Comparison of ENCODE assay signal across 18 mouse cellular contexts in the genomic region with DNA sequence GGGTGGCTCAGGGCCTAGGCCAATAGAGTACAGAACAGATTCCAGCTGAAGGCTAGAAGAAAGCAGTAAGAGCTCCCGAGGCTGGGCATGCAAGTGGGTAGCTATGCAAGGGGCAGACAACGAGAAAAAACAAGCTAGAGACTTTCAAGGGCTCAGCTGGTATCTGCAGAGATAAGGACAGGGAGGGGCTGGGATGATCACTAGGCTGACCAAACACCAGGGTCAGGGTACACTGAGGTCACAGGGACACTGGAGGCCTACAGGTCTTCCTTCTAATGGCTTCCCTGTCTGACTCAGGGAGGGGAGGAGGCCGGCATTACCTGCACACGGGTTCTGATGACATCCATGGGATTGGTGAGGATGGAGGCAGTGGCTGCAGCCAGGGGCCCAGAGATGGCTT. TPM values are rescaled to one million over a fixed set of nuclear protein-coding genes. Genes with fewer than 3 reads are reported as not detected.
DNase-seq lines count a peak whose midpoint lies in the region; ATAC-seq and TF ChIP-seq lines count a peak whose summit lies in the region.
"Had no signal": no experiment of that assay in that cellular context is flagged by ENCODE, and none has a peak within 500 bp of the region (broad histone marks: within the 10 kb centered on the region; RNA-seq: fewer than 3 reads in every experiment).

No protein-coding gene starts in this region.

- H3K27me3 ChIP-seq in erythroblast, embryonic 14.5 days (ENCODE audit: control insufficient read depth), result no peaks in the 10 kb centered on the region
- H3K27me3 ChIP-seq in liver, embryonic 14.5 days (ENCODE audit: control insufficient read depth, insufficient read depth, low read length), result no peaks in the 10 kb centered on the region
- no peaks in the 10 kb centered on the region for H3K27me3 ChIP-seq in kidney, embryonic 14.5 days (ENCODE audit: control insufficient read depth, insufficient read depth, low read length)
- H3K27me3 ChIP-seq: limb, embryonic 12.5 days; midbrain, embryonic 12.5 days; neural tube, embryonic 13.5 days had no signal

- 0 out of 2 replicates have a peak overlapping the region, but pooled peaks have one; percentile 31 for H3K9ac ChIP-seq in liver, embryonic 14.5 days (replicated peaks)
- no peak overlapping the region for H3K9ac ChIP-seq in kidney, embryonic 14.5 days (ENCODE audit: low read depth, low read length)
- H3K9ac ChIP-seq: limb, embryonic 12.5 days; midbrain, embryonic 12.5 days had no signal

- ATAC-seq in liver, embryonic 14.5 days (ENCODE audit: insufficient read depth), result no peak
- ATAC-seq in kidney, embryonic 14.5 days (ENCODE audit: low FRiP score, low TSS enrichment), result no peak

- TF ChIP-seq EP300 in liver, embryonic 14.5 days (IDR thresholded peaks at IDR 0.05; ENCODE audit: low read depth), result no peak

- H3K4me3 ChIP-seq in layer of hippocampus, adult 2 months, result no peak overlapping the region
- peak overlapping the region; percentile 4 for H3K4me3 ChIP-seq in erythroblast, embryonic 14.5 days (replicated peaks)
- H3K4me3 ChIP-seq in liver, embryonic 14.5 days (ENCODE audit: insufficient read depth in 1 of 2, low read depth in 2 of 2, low read length in 2 of 2), result no peak overlapping the region
- no peak overlapping the region for H3K4me3 ChIP-seq in kidney, embryonic 14.5 days (ENCODE audit: low read length)
- H3K4me3 ChIP-seq: limb, embryonic 12.5 days; midbrain, embryonic 12.5 days; neural tube, embryonic 13.5 days had no signal

- peaks cover 100% of the 10 kb centered on the region for H3K36me3 ChIP-seq in erythroblast, embryonic 14.5 days (ENCODE audit: control insufficient read depth)
- peaks cover 30% of the 10 kb centered on the region for H3K36me3 ChIP-seq in liver, embryonic 14.5 days (replicated peaks; ENCODE audit: control insufficient read depth, insufficient read depth, low read depth)
- H3K36me3 ChIP-seq in kidney, embryonic 14.5 days (ENCODE audit: control insufficient read depth, insufficient read depth, low read length), result peaks cover 70% of the 10 kb centered on the region

- no peak for DNase-seq in layer of hippocampus, adult 2 months (ENCODE audit: low spot score in 2 of 2)
- no peak for DNase-seq in layer of hippocampus, adult 18-20 months (ENCODE audit: low spot score in 2 of 2)
- DNase-seq in liver, embryonic 14.5 days (ENCODE audit: low read depth in 3 of 3, low spot score in 3 of 3), result no peak
- DNase-seq in left cerebral cortex, postnatal 36 days (ENCODE audit: low spot score in 2 of 2), result no peak
- DNase-seq in left cerebral cortex, postnatal 4 days, result no peak
- DNase-seq: cerebellum, postnatal 36 days; gastrocnemius, postnatal 14 days; heart, postnatal 36 days; thymus, adult 18-20 months had no signal

- no peak overlapping the region for H3K4me2 ChIP-seq in liver, embryonic 14.5 days (ENCODE audit: low read depth)
- H3K4me2 ChIP-seq in kidney, embryonic 14.5 days (replicated peaks; ENCODE audit: low read depth, low read length), result no peak overlapping the region
- H3K4me2 ChIP-seq: limb, embryonic 12.5 days; midbrain, embryonic 12.5 days; neural tube, embryonic 13.5 days had no signal

- no peaks in the 10 kb centered on the region for H3K9me3 ChIP-seq in erythroblast, embryonic 14.5 days (ENCODE audit: control insufficient read depth, low read length)
- H3K9me3 ChIP-seq in liver, embryonic 14.5 days (ENCODE audit: control insufficient read depth, low read length), result no peaks in the 10 kb centered on the region
- no peaks in the 10 kb centered on the region for H3K9me3 ChIP-seq in kidney, embryonic 14.5 days (ENCODE audit: control insufficient read depth, low read length)
- H3K9me3 ChIP-seq: limb, embryonic 12.5 days; midbrain, embryonic 12.5 days; neural tube, embryonic 13.5 days had no signal

- no peak for TF ChIP-seq CTCF in layer of hippocampus, adult 2 months (conservative IDR thresholded peaks at IDR 0.05)
- TF ChIP-seq CTCF in liver, embryonic 14.5 days (IDR thresholded peaks at IDR 0.05; ENCODE audit: low read depth), result no peak

- 60% methylated on average over 4 of the region's 4 CpGs for WGBS in liver, embryonic 14.5 days (ENCODE audit: insufficient replicate concordance)
- 92% methylated on average over 4 of the region's 4 CpGs for WGBS in kidney, embryonic 14.5 days

- intact Hi-C loops in left cerebral cortex, postnatal 36 days (cut with DNase I), result no loop called here
- intact Hi-C loops in left cerebral cortex, postnatal 4 days (cut with DNase I), result loop anchor here (10.0 kb wide), 1 partner anchor 109 kb away; no protein-coding TSS in a partner anchor

- H3K27ac ChIP-seq in layer of hippocampus, adult 2 months, result 0 out of 2 replicates have a peak overlapping the region, but pooled peaks have one; percentile 10
- H3K27ac ChIP-seq in liver, embryonic 14.5 days, result peak overlapping the region; percentile 12
- no peak overlapping the region for H3K27ac ChIP-seq in kidney, embryonic 14.5 days (ENCODE audit: low read depth, low read length)
- H3K27ac ChIP-seq: limb, embryonic 12.5 days; midbrain, embryonic 12.5 days; neural tube, embryonic 13.5 days had no signal

- peaks cover 93% of the 10 kb centered on the region for H3K4me1 ChIP-seq in erythroblast, embryonic 14.5 days (ENCODE audit: control insufficient read depth)
- peaks cover 24 to 33% of the 10 kb centered on the region in 2 experiments for H3K4me1 ChIP-seq in liver, embryonic 14.5 days (replicated peaks; ENCODE audit: control insufficient read depth in 2 of 2, insufficient read depth in 2 of 2, low read length in 1 of 2)
- no peaks in the 10 kb centered on the region for H3K4me1 ChIP-seq in kidney, embryonic 14.5 days (ENCODE audit: control insufficient read depth, insufficient read depth, low read length)
- H3K4me1 ChIP-seq: limb, embryonic 12.5 days had no signal

RNA-seq across cellular contexts. Expression of gene Pmf1, which starts 5.5 kb away (rescaled TPM):
- 1 to 10 TPM; 6.4 to 6.8 TPM for total RNA-seq in layer of hippocampus, adult 2 months (2021)
- total RNA-seq in layer of hippocampus, adult 18-20 months (2021), result 1 to 10 TPM; 5.9 to 6.5 TPM
- polyA plus RNA-seq in erythroblast, embryonic 14.5 days (2012), result 40.0 and 42.2 TPM in 2 replicates
- 59.1 and 60.6 TPM in 2 replicates for polyA plus RNA-seq in liver, embryonic 14.5 days (2012; rRNA removed)
- 73.8 and 81.2 TPM in 2 replicates for polyA plus RNA-seq in liver, embryonic 14.5 days (2014; fragmentation: Nextera tagmentation; extraction: Ambion mirVana)
- polyA plus RNA-seq in kidney, embryonic 14.5 days (2014; fragmentation: Nextera tagmentation; extraction: Ambion mirVana), result 169 and 181 TPM in 2 replicates
- total RNA-seq in left cerebral cortex, postnatal 36 days (2021), result 1 to 10 TPM; 6.0 to 7.3 TPM
- 10 to 100 TPM; 15.7 to 16.0 TPM for total RNA-seq in left cerebral cortex, postnatal 4 days (2021)

RNA-seq across cellular contexts. Expression of gene Slc25a44, which starts 9.3 kb away (rescaled TPM):
- 10 to 100 TPM; 69.5 to 71.8 TPM for total RNA-seq in layer of hippocampus, adult 2 months (2021)
- total RNA-seq in layer of hippocampus, adult 18-20 months (2021), result 10 to 100 TPM; 71.9 to 73.0 TPM
- 1.1 and 1.2 TPM in 2 replicates for polyA plus RNA-seq in erythroblast, embryonic 14.5 days (2012)
- 8.8 and 9.2 TPM in 2 replicates for polyA plus RNA-seq in liver, embryonic 14.5 days (2012; rRNA removed)
- 9.9 and 11.7 TPM in 2 replicates for polyA plus RNA-seq in liver, embryonic 14.5 days (2014; fragmentation: Nextera tagmentation; extraction: Ambion mirVana)
- polyA plus RNA-seq in kidney, embryonic 14.5 days (2014; fragmentation: Nextera tagmentation; extraction: Ambion mirVana), result 13.1 and 19.4 TPM in 2 replicates
- total RNA-seq in left cerebral cortex, postnatal 36 days (2021), result 10 to 100 TPM; 77.1 to 84.0 TPM
- 10 to 100 TPM; 43.7 to 47.7 TPM for total RNA-seq in left cerebral cortex, postnatal 4 days (2021)

RNA-seq across cellular contexts. Expression of gene Bglap, which starts 31.4 kb away (rescaled TPM):
- total RNA-seq in layer of hippocampus, adult 2 months (2021), result under 1 TPM in 1 of 2 experiments, not detected in 1; 0.96 TPM
- total RNA-seq in layer of hippocampus, adult 18-20 months (2021), result not detected
- not detected in 2 replicates for polyA plus RNA-seq in erythroblast, embryonic 14.5 days (2012)
- polyA plus RNA-seq in liver, embryonic 14.5 days (2012; rRNA removed), result not detected in 2 replicates
- polyA plus RNA-seq in liver, embryonic 14.5 days (2014; fragmentation: Nextera tagmentation; extraction: Ambion mirVana), result not detected in 2 replicates
- 0.57 TPM in 1 of 2 replicates, not detected in the other for polyA plus RNA-seq in kidney, embryonic 14.5 days (2014; fragmentation: Nextera tagmentation; extraction: Ambion mirVana)
- total RNA-seq in left cerebral cortex, postnatal 36 days (2021), result 1 to 10 TPM in 1 of 2 experiments, not detected in 1; 1.8 TPM
- total RNA-seq in left cerebral cortex, postnatal 4 days (2021), result not detected
- total RNA-seq: gastrocnemius, postnatal 14 days; heart, postnatal 36 days; left cerebral cortex, adult 18-20 months; MEL had no signal
- polyA plus RNA-seq: embryonic facial prominence, embryonic 11.5 days; limb, embryonic 12.5 days; midbrain, embryonic 12.5 days; neural tube, embryonic 13.5 days had no signal

RNA-seq across cellular contexts. Expression of gene Bglap2, which starts 37.2 kb away (rescaled TPM):
- not detected for total RNA-seq in layer of hippocampus, adult 2 months (2021)
- not detected for total RNA-seq in layer of hippocampus, adult 18-20 months (2021)
- polyA plus RNA-seq in erythroblast, embryonic 14.5 days (2012), result not detected in 2 replicates
- polyA plus RNA-seq in liver, embryonic 14.5 days (2012; rRNA removed), result not detected in 2 replicates
- polyA plus RNA-seq in liver, embryonic 14.5 days (2014; fragmentation: Nextera tagmentation; extraction: Ambion mirVana), result not detected in 2 replicates
- polyA plus RNA-seq in kidney, embryonic 14.5 days (2014; fragmentation: Nextera tagmentation; extraction: Ambion mirVana), result not detected in 2 replicates
- 1 to 10 TPM; 2.6 to 2.7 TPM for total RNA-seq in left cerebral cortex, postnatal 36 days (2021)
- not detected for total RNA-seq in left cerebral cortex, postnatal 4 days (2021)
- total RNA-seq: gastrocnemius, postnatal 14 days; heart, postnatal 36 days; MEL had no signal
- polyA plus RNA-seq: embryonic facial prominence, embryonic 11.5 days; kidney, embryonic 16.5 days; limb, embryonic 12.5 days; midbrain, embryonic 12.5 days; neural tube, embryonic 13.5 days had no signal

RNA-seq across cellular contexts. Expression of gene Bglap3, which starts 43.1 kb away (rescaled TPM):
- total RNA-seq in layer of hippocampus, adult 2 months (2021), result under 1 TPM in 1 of 2 experiments, not detected in 1; 0.36 TPM
- under 1 TPM; 0.23 to 0.97 TPM for total RNA-seq in layer of hippocampus, adult 18-20 months (2021)
- polyA plus RNA-seq in erythroblast, embryonic 14.5 days (2012), result not detected in 2 replicates
- 0.27 and 0.38 TPM in 2 replicates for polyA plus RNA-seq in liver, embryonic 14.5 days (2012; rRNA removed)
- 0.29 and 0.38 TPM in 2 replicates for polyA plus RNA-seq in liver, embryonic 14.5 days (2014; fragmentation: Nextera tagmentation; extraction: Ambion mirVana)
- polyA plus RNA-seq in kidney, embryonic 14.5 days (2014; fragmentation: Nextera tagmentation; extraction: Ambion mirVana), result 0.28 TPM in 1 of 2 replicates, not detected in the other
- total RNA-seq in left cerebral cortex, postnatal 36 days (2021), result 1 to 10 TPM in 1 of 2 experiments, not detected in 1; 1.8 TPM
- total RNA-seq in left cerebral cortex, postnatal 4 days (2021), result under 1 TPM in 1 of 2 experiments, not detected in 1; 0.36 TPM
- total RNA-seq: gastrocnemius, postnatal 14 days; heart, postnatal 36 days; MEL had no signal
- polyA plus RNA-seq: midbrain, embryonic 12.5 days; neural tube, embryonic 13.5 days had no signal
